Mouse (Mus musculus): ENCODE data around the gene Tex12. TPM values are rescaled to one million over a fixed set of nuclear protein-coding genes. Genes with fewer than 3 reads are reported as not detected.

The Tex12 gene
- polyA plus RNA-seq, 1 experiment from 2014 or later = 0.26 TPM

GRCm38 (mm10) chr9:50552206-50552605 is 8.9 kb downstream of the Tex12 start:
- no peak overlapping the region for H3K9ac ChIP-seq
- 88% methylated on average over 5 of the region's 5 CpGs for WGBS

GRCm38 (mm10) chr9:50548936-50549335 is 12.2 kb downstream of the Tex12 start:
- no peak for ATAC-seq (replicated peaks)
- Histone ChIP-seq H3K9ac (no peak overlapping the region), H3K4me2 (no peak overlapping the region), H3K27me3 (replicated peaks) (no peaks in the 10 kb centered on the region), H3K27ac (no peak overlapping the region), H3K4me1 (peaks cover 3% of the 10 kb centered on the region; the same call in 1 of the 2 replicates), H3K4me3 (no peak overlapping the region), H3K9me3 (no peaks in the 10 kb centered on the region), H3K36me3 (replicated peaks) (no peaks in the 10 kb centered on the region)
- WGBS = 89% methylated on average over 4 of the region's 4 CpGs

More at GRCm38 (mm10) chr9:50552206-50552605, 8.9 kb downstream of the Tex12 start:
- Histone ChIP-seq H3K4me3 (no peak overlapping the region), H3K36me3 (replicated peaks) (no peaks in the 10 kb centered on the region), H3K27ac (no peak overlapping the region), H3K9me3 (no peaks in the 10 kb centered on the region), H3K4me1 (peaks cover 16% of the 10 kb centered on the region), H3K4me2 (no peak overlapping the region), H3K27me3 (replicated peaks) (no peaks in the 10 kb centered on the region)
- no peak for ATAC-seq (replicated peaks)

- WGBS = 59% methylated on average over 5 of the region's 5 CpGs
- no peaks in the 10 kb centered on the region for H3K36me3 ChIP-seq (replicated peaks)
- H3K27ac ChIP-seq = no peak overlapping the region
- no peaks in the 10 kb centered on the region for H3K27me3 ChIP-seq (replicated peaks)
- no peak overlapping the region for H3K9ac ChIP-seq
- no peak overlapping the region for H3K4me2 ChIP-seq
- no peak for ATAC-seq (replicated peaks)
- no peaks in the 10 kb centered on the region for H3K4me1 ChIP-seq
- H3K9me3 ChIP-seq = no peaks in the 10 kb centered on the region
- no peak overlapping the region for H3K4me3 ChIP-seq
Measured at GRCm38 (mm10) chr9:50547859-50548478, 13.2 kb downstream of the Tex12 start.

- Histone ChIP-seq H3K27me3 (replicated peaks) (no peaks in the 10 kb centered on the region), H3K4me1 (no peaks in the 10 kb centered on the region), H3K4me2 (no peak overlapping the region), H3K36me3 (replicated peaks) (no peaks in the 10 kb centered on the region), H3K4me3 (no peak overlapping the region), H3K9me3 (no peaks in the 10 kb centered on the region), H3K9ac (no peak overlapping the region), H3K27ac (no peak overlapping the region)
- ATAC-seq (replicated peaks) = no peak
- WGBS = 78% methylated on average over 9 of the region's 9 CpGs
Measured at GRCm38 (mm10) chr9:50542401-50542800, 18.7 kb downstream of the Tex12 start.

GRCm38 (mm10) chr9:50540170-50540569 is 21.0 kb downstream of the Tex12 start:
- no peak overlapping the region for H3K4me2 ChIP-seq
- H3K4me3 ChIP-seq = no peak overlapping the region
- no peaks in the 10 kb centered on the region for H3K9me3 ChIP-seq
- H3K36me3 ChIP-seq (replicated peaks) = no peaks in the 10 kb centered on the region
- H3K4me1 ChIP-seq = no peaks in the 10 kb centered on the region
- H3K27me3 ChIP-seq (replicated peaks) = no peaks in the 10 kb centered on the region
- 74% methylated on average over 7 of the region's 7 CpGs for WGBS
- no peak overlapping the region for H3K9ac ChIP-seq
- no peak overlapping the region for H3K27ac ChIP-seq
- no peak for ATAC-seq (replicated peaks)

GRCm38 (mm10) chr9:50537295-50537694 is 23.8 kb downstream of the Tex12 start:
- Histone ChIP-seq H3K9me3 (no peaks in the 10 kb centered on the region), H3K36me3 (replicated peaks) (no peaks in the 10 kb centered on the region), H3K4me3 (no peak overlapping the region)

GRCm38 (mm10) chr9:50536603-50537135 is 24.5 kb downstream of the Tex12 start:
- Histone ChIP-seq H3K9me3 (no peaks in the 10 kb centered on the region), H3K4me3 (no peak overlapping the region), H3K36me3 (replicated peaks) (no peaks in the 10 kb centered on the region), H3K4me1 (no peaks in the 10 kb centered on the region), H3K9ac (no peak overlapping the region), H3K27ac (no peak overlapping the region), H3K4me2 (no peak overlapping the region), H3K27me3 (replicated peaks) (no peaks in the 10 kb centered on the region)
- WGBS = 87% methylated on average over 7 of the region's 7 CpGs
- ATAC-seq (replicated peaks) = no peak

More at GRCm38 (mm10) chr9:50537295-50537694, 23.8 kb downstream of the Tex12 start:
- 81% methylated on average over 4 of the region's 4 CpGs for WGBS
- H3K9ac ChIP-seq = no peak overlapping the region
- no peak overlapping the region for H3K27ac ChIP-seq
- ATAC-seq (replicated peaks) = no peak
- no peak overlapping the region for H3K4me2 ChIP-seq
- no peaks in the 10 kb centered on the region for H3K4me1 ChIP-seq
- no peaks in the 10 kb centered on the region for H3K27me3 ChIP-seq (replicated peaks)

GRCm38 (mm10) chr9:50535930-50536329 is 25.2 kb downstream of the Tex12 start:
- WGBS = 87% methylated on average over 5 of the region's 5 CpGs
- no peak overlapping the region for H3K4me3 ChIP-seq
- ATAC-seq (replicated peaks) = no peak
- H3K4me1 ChIP-seq = no peaks in the 10 kb centered on the region
- no peak overlapping the region for H3K27ac ChIP-seq
- H3K27me3 ChIP-seq (replicated peaks) = no peaks in the 10 kb centered on the region
- H3K9me3 ChIP-seq = no peaks in the 10 kb centered on the region
- no peaks in the 10 kb centered on the region for H3K36me3 ChIP-seq (replicated peaks)
- H3K4me2 ChIP-seq = no peak overlapping the region
- H3K9ac ChIP-seq = no peak overlapping the region

- Histone ChIP-seq H3K9me3 (no peaks in the 10 kb centered on the region), H3K4me2 (no peak overlapping the region), H3K27me3 (replicated peaks) (no peaks in the 10 kb centered on the region), H3K36me3 (replicated peaks) (no peaks in the 10 kb centered on the region), H3K4me1 (no peaks in the 10 kb centered on the region), H3K9ac (no peak overlapping the region), H3K27ac (no peak overlapping the region), H3K4me3 (no peak overlapping the region)
- no peak for ATAC-seq (replicated peaks)
- 79% methylated on average over 3 of the region's 3 CpGs for WGBS
Measured at GRCm38 (mm10) chr9:50533791-50534190, 27.3 kb downstream of the Tex12 start.

- H3K27ac ChIP-seq = no peak overlapping the region
- H3K9me3 ChIP-seq = no peaks in the 10 kb centered on the region
- no peaks in the 10 kb centered on the region for H3K27me3 ChIP-seq (replicated peaks)
- no peaks in the 10 kb centered on the region for H3K4me1 ChIP-seq
- no peak overlapping the region for H3K4me3 ChIP-seq
- H3K9ac ChIP-seq = no peak overlapping the region
- no peaks in the 10 kb centered on the region for H3K36me3 ChIP-seq (replicated peaks)
- H3K4me2 ChIP-seq = no peak overlapping the region
- WGBS = 82% methylated on average over 11 of the region's 11 CpGs
- ATAC-seq (replicated peaks) = no peak
Measured at GRCm38 (mm10) chr9:50533328-50533727, 27.8 kb downstream of the Tex12 start.

- no peak for ATAC-seq (replicated peaks)
- WGBS = 26% methylated on average over 2 of the region's 2 CpGs
- Histone ChIP-seq H3K9ac (no peak overlapping the region), H3K4me2 (no peak overlapping the region), H3K27ac (no peak overlapping the region), H3K36me3 (replicated peaks) (no peaks in the 10 kb centered on the region), H3K4me1 (peaks cover 15% of the 10 kb centered on the region), H3K4me3 (no peak overlapping the region), H3K9me3 (no peaks in the 10 kb centered on the region), H3K27me3 (replicated peaks) (no peaks in the 10 kb centered on the region)
Measured at GRCm38 (mm10) chr9:50530890-50531289, 30.2 kb downstream of the Tex12 start.

GRCm38 (mm10) chr9:50528293-50528892 is 32.7 kb downstream of the Tex12 start, which contains the start of gene Pts:
Gene Pts, minus strand, starts transcription at chr9:50528724.
- H3K4me1 ChIP-seq = peaks cover 15% of the 10 kb centered on the region
- peak within 1 kb of the TSS; percentile 68 for H3K9ac ChIP-seq
- H3K27ac ChIP-seq = peak within 1 kb of the TSS; percentile 86
- no peaks in the 10 kb centered on the region for H3K27me3 ChIP-seq (replicated peaks)
- peak; percentile 99 for ATAC-seq (replicated peaks)
- H3K36me3 ChIP-seq (replicated peaks) = no peaks in the 10 kb centered on the region
- WGBS = under 1% methylated on average over 54 of the region's 54 CpGs
- peak within 1 kb of the TSS; percentile 79 for H3K4me3 ChIP-seq
- peak within 1 kb of the TSS; percentile 63 for H3K4me2 ChIP-seq
- no peaks in the 10 kb centered on the region for H3K9me3 ChIP-seq

Measured in midbrain, embryonic 15.5 days (tissue).